Mouse (Mus musculus) lung, postnatal 4 days (tissue): ENCODE measurements around the gene Gdf5.
"Not testable (repeated sequence)": the region's sequence is repeated elsewhere in the genome, so short reads cannot be mapped to it uniquely, and the experiment has no call there.

Experiments
- DNase-seq, 2 experiments: peaks; one replicate each; pipeline ENCODE4 v3.0.0; 2021

Gene Gdf5

GRCm38 (mm10) chr2:155940681-155941080, 4.5 kb downstream of the Gdf5 start, which contains the start of gene Gm15557:
Gene Gm15557, plus strand, starts transcription at chr2:155940728.
- DNase-seq: no peak

- no peak for DNase-seq
Measured at GRCm38 (mm10) chr2:155939897-155940529, 5.2 kb downstream of the Gdf5 start.

- DNase-seq: peak; percentile 93
Measured at GRCm38 (mm10) chr2:155929531-155930442, 15.4 kb downstream of the Gdf5 start, which contains the start of gene Uqcc1. Gene Uqcc1, minus strand, starts transcription at chr2:155930310.

- DNase-seq: no peak
Measured at GRCm38 (mm10) chr2:155928711-155929345, 16.3 kb downstream of the Gdf5 start.

GRCm38 (mm10) chr2:155925213-155925612, 20.0 kb downstream of the Gdf5 start:
- DNase-seq: not testable (repeated sequence)

- no peak for DNase-seq
Measured at GRCm38 (mm10) chr2:155923143-155923542, 22.0 kb downstream of the Gdf5 start.

- no peak for DNase-seq
Measured at GRCm38 (mm10) chr2:155914684-155915083, 30.5 kb downstream of the Gdf5 start.

GRCm38 (mm10) chr2:155903632-155904008, 41.5 kb downstream of the Gdf5 start:
- no peak for DNase-seq

GRCm38 (mm10) chr2:155902989-155903631, 42.1 kb downstream of the Gdf5 start:
- no peak for DNase-seq

GRCm38 (mm10) chr2:155895046-155895735, 50.0 kb downstream of the Gdf5 start:
- DNase-seq: peak in 1 of 2 experiments; percentile 30

GRCm38 (mm10) chr2:155894307-155895045, 50.7 kb downstream of the Gdf5 start:
- no peak for DNase-seq
